Mouse (Mus musculus) liver, postnatal 0 days (tissue): ENCODE data around the gene Ntng1.

Experiments
- CTCF ChIP-seq: sonication (generic); IDR thresholded peaks from 2 replicates; pipeline ENCODE4 v1.5.1; 2016; ENCODE audit warnings: antibody characterized with exemption, low read depth
- EP300 ChIP-seq: IDR thresholded peaks from 2 replicates; pipeline ENCODE4 v1.6.1; 2016; ENCODE audit warnings: antibody characterized with exemption, low read depth, mild to moderate bottlenecking

GRCm38 (mm10) chr3:110048152-110048551 is 95.7 kb downstream of the Ntng1 start:
- TF ChIP-seq CTCF = no peak
- TF ChIP-seq EP300 = no peak
